Mouse (Mus musculus): Measurements from ENCODE around the gene Bdh1. TPM values are rescaled to one million over a fixed set of nuclear protein-coding genes. Genes with fewer than 3 reads are reported as not detected.

Gene Bdh1
- 1.3 TPM for polyA plus RNA-seq (2014; fragmentation: Illumina TruSeq; extraction: RNeasy Lipid Tissue Mini Kit (QIAGEN cat#74804))

DNA sequence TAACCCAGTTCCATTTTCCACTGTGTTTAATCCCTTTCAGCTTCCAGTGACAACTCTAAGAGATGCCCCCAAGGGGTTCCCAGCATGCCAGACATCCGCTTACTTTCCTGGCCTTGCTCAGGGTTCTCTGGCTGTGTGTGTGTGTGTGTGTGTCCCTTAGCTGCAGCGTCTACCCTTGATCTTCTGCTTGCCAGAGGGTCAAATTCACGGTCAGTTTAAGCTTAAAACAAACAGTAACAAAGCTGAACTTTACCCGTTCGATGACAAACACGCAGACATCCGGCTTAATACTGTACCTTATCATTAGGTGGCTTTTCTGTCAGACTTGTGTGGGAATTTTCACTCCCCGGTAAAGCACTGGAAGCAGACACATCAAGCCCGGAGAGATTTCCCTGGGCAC is at the start of gene Bdh1:
Gene Bdh1 (plus strand): TSS at position 281 of the 400 bp plus-strand sequence.

Other genes starting within 250 kb of the Bdh1 start
- 96.6 TPM for gene Acap2, start 221.0 kb upstream of the Bdh1 start, polyA plus RNA-seq (2014; fragmentation: Illumina TruSeq; extraction: RNeasy Lipid Tissue Mini Kit (QIAGEN cat#74804))
- gene Ppp1r2, start 147.0 kb upstream of the Bdh1 start, polyA plus RNA-seq (2014; fragmentation: Illumina TruSeq; extraction: RNeasy Lipid Tissue Mini Kit (QIAGEN cat#74804)): 262 TPM
- gene Apod, start 107.5 kb upstream of the Bdh1 start, polyA plus RNA-seq (2014; fragmentation: Illumina TruSeq; extraction: RNeasy Lipid Tissue Mini Kit (QIAGEN cat#74804)): 3.3 TPM
- 142 TPM for gene Dlg1, start 241.2 kb downstream of the Bdh1 start, polyA plus RNA-seq (2014; fragmentation: Illumina TruSeq; extraction: RNeasy Lipid Tissue Mini Kit (QIAGEN cat#74804))

Data from ovary, adult 10 weeks (tissue).